9 mouse cellular contexts compared by ENCODE assay signal in the genomic region with DNA sequence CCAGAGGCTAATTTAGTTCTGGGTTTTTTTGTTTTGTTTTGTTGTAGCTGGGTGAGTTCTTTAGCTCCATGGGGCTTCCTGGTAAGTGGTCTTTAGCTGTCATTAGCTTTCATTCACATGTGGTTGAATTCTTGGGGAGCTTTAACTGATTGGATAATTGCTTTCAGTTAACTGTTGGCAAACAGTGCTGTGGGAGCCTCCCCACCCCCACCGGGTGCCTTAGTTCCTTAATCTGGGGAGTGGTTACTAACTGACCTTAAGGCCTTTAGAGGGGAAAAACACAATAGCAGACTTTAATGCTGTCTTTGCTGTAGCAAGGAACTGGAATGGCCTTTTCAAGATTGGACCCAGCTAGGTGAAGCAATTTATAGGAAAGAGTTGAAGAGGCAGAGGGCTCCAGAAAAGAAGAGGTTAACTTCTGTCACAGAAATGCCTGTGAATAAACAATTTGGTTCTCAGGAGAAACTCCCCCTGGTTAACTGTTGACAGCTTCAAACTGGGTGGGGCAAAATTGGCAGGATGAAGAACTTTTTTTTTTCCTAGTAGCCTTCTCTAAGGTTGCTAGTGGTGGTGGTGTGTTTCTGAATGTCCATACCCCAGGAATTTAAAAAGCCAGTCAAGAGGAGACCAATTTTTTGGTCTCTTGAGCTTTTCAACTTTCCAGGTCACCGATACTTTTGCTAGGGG. TPM values are rescaled to one million over a fixed set of nuclear protein-coding genes. Genes with fewer than 3 reads are reported as not detected.
DNase-seq lines count a peak whose midpoint lies in the region; ATAC-seq and TF ChIP-seq lines count a peak whose summit lies in the region.
"Had no signal": no experiment of that assay in that cellular context is flagged by ENCODE, and none has a peak within 500 bp of the region (broad histone marks: within the 10 kb centered on the region; RNA-seq: fewer than 3 reads in every experiment).

No protein-coding gene starts in this region.

- H3K9ac ChIP-seq in forebrain, embryonic 14.5 days (ENCODE audit: low read length), result no peak overlapping the region
- H3K9ac ChIP-seq in forebrain, postnatal 0 days, result no peak overlapping the region
- H3K9ac ChIP-seq in ES-Bruce4 (ENCODE audit: low read depth, poor library complexity, severe bottlenecking), result 0 out of 2 replicates have a peak overlapping the region, but pooled peaks have one; percentile 43
- H3K9ac ChIP-seq in embryonic facial prominence, embryonic 13.5 days, result no peak overlapping the region
- no peak overlapping the region for H3K9ac ChIP-seq in lung, embryonic 14.5 days

- H3K4me3 ChIP-seq in forebrain, embryonic 14.5 days (ENCODE audit: low read depth, low read length), result no peak overlapping the region
- no peak overlapping the region for H3K4me3 ChIP-seq in forebrain, postnatal 0 days (ENCODE audit: low read depth, low read length)
- H3K4me3 ChIP-seq in ES-Bruce4 (ENCODE audit: low read depth, low read length), result no peak overlapping the region
- no peak overlapping the region for H3K4me3 ChIP-seq in embryonic facial prominence, embryonic 13.5 days
- H3K4me3 ChIP-seq in lung, embryonic 14.5 days (ENCODE audit: low read depth, low read length), result no peak overlapping the region

- 12% methylated on average over 2 of the region's 2 CpGs for WGBS in forebrain, embryonic 14.5 days
- WGBS in forebrain, postnatal 0 days, result 20% methylated on average over 2 of the region's 2 CpGs
- 18% methylated on average over 2 of the region's 2 CpGs for WGBS in embryonic facial prominence, embryonic 13.5 days
- 35% methylated on average over 2 of the region's 2 CpGs for WGBS in lung, embryonic 14.5 days

- TF ChIP-seq CTCF in forebrain, postnatal 0 days (IDR thresholded peaks at IDR 0.05; ENCODE audit: low read depth), result no peak
- TF ChIP-seq CTCF in ES-Bruce4 (IDR thresholded peaks at IDR 0.05; ENCODE audit: low read depth, low read length), result no peak
- no peak for TF ChIP-seq CTCF in lung, embryonic 14.5 days (IDR thresholded peaks at IDR 0.05; ENCODE audit: low read depth)

- peak; percentile 30 for DNase-seq in forebrain, embryonic 14.5 days (ENCODE audit: low spot score)
- DNase-seq in forebrain, postnatal 0 days, result no peak
- DNase-seq in lung, embryonic 14.5 days, result no peak
- no peak for DNase-seq in layer of hippocampus, adult 18-20 months (ENCODE audit: low spot score in 2 of 2)
- no peak for DNase-seq in left cerebral cortex, adult 9 months (ENCODE audit: low spot score in 2 of 2)
- no peak for DNase-seq in cerebellum, adult 9-11 months

- peak; percentile 77 for TF ChIP-seq EP300 in ES-Bruce4 (IDR thresholded peaks at IDR 0.05; ENCODE audit: insufficient read depth, low read depth, low read length)

- no peak overlapping the region for H3K4me2 ChIP-seq in forebrain, embryonic 14.5 days (ENCODE audit: low read length)
- H3K4me2 ChIP-seq in forebrain, postnatal 0 days (ENCODE audit: low read depth), result no peak overlapping the region
- H3K4me2 ChIP-seq in embryonic facial prominence, embryonic 13.5 days, result no peak overlapping the region
- no peak overlapping the region for H3K4me2 ChIP-seq in lung, embryonic 14.5 days

- no peaks in the 10 kb centered on the region for H3K27me3 ChIP-seq in forebrain, embryonic 14.5 days (replicated peaks; ENCODE audit: control insufficient read depth, insufficient read depth, low read length)
- no peaks in the 10 kb centered on the region for H3K27me3 ChIP-seq in forebrain, postnatal 0 days (ENCODE audit: insufficient read depth, low read length)
- no peaks in the 10 kb centered on the region for H3K27me3 ChIP-seq in ES-Bruce4 (ENCODE audit: control insufficient read depth, insufficient read depth, low read length, poor library complexity, severe bottlenecking)
- no peaks in the 10 kb centered on the region for H3K27me3 ChIP-seq in embryonic facial prominence, embryonic 13.5 days
- H3K27me3 ChIP-seq in lung, embryonic 14.5 days (ENCODE audit: insufficient read depth, low read length), result no peaks in the 10 kb centered on the region
- H3K27me3 ChIP-seq: CH12.LX had no signal

- no peak for TF ChIP-seq POLR2A in ES-Bruce4 (IDR thresholded peaks at IDR 0.05; ENCODE audit: insufficient read depth, low read length)

- ATAC-seq in forebrain, embryonic 14.5 days, result peak; percentile 32; the same call in 1 of the 2 replicates
- no peak for ATAC-seq in forebrain, postnatal 0 days
- ATAC-seq in embryonic facial prominence, embryonic 13.5 days (ENCODE audit: insufficient number of reproducible peaks, insufficient read depth, low FRiP score, low TSS enrichment, low read depth), result no peak
- ATAC-seq in lung, embryonic 14.5 days (ENCODE audit: insufficient read depth), result no peak

- no peaks in the 10 kb centered on the region for H3K9me3 ChIP-seq in forebrain, embryonic 14.5 days (replicated peaks; ENCODE audit: control insufficient read depth, low read length)
- no peaks in the 10 kb centered on the region for H3K9me3 ChIP-seq in forebrain, postnatal 0 days (ENCODE audit: low read length)
- H3K9me3 ChIP-seq in ES-Bruce4 (replicated peaks; ENCODE audit: control insufficient read depth, insufficient read depth, low read length, poor library complexity, severe bottlenecking), result no peaks in the 10 kb centered on the region
- no peaks in the 10 kb centered on the region for H3K9me3 ChIP-seq in embryonic facial prominence, embryonic 13.5 days
- no peaks in the 10 kb centered on the region for H3K9me3 ChIP-seq in lung, embryonic 14.5 days (ENCODE audit: low read depth, low read length)

- no peak overlapping the region for H3K27ac ChIP-seq in forebrain, embryonic 14.5 days (ENCODE audit: low read depth, low read length)
- no peak overlapping the region for H3K27ac ChIP-seq in forebrain, postnatal 0 days (ENCODE audit: low read depth, low read length)
- peak overlapping the region; percentile 88 for H3K27ac ChIP-seq in ES-Bruce4 (ENCODE audit: insufficient read depth, low read length)
- H3K27ac ChIP-seq in embryonic facial prominence, embryonic 13.5 days, result 0 out of 2 replicates have a peak overlapping the region, but pooled peaks have one; percentile 5
- peak overlapping the region; percentile 18; the same call in 1 of the 2 replicates for H3K27ac ChIP-seq in lung, embryonic 14.5 days (ENCODE audit: low read depth)

- H3K4me1 ChIP-seq in forebrain, embryonic 14.5 days (ENCODE audit: control insufficient read depth, insufficient read depth, low read length), result peaks cover 5% of the 10 kb centered on the region; the same call in 1 of the 2 replicates
- H3K4me1 ChIP-seq in forebrain, postnatal 0 days (ENCODE audit: insufficient read depth), result no peaks in the 10 kb centered on the region
- H3K4me1 ChIP-seq in ES-Bruce4 (ENCODE audit: control insufficient read depth, insufficient read depth, low read length), result peaks cover 4% of the 10 kb centered on the region
- H3K4me1 ChIP-seq in embryonic facial prominence, embryonic 13.5 days, result peaks cover 20% of the 10 kb centered on the region
- H3K4me1 ChIP-seq in lung, embryonic 14.5 days (ENCODE audit: insufficient read depth), result no peaks in the 10 kb centered on the region

- 0 out of 2 replicates have a peak, but pooled peaks cover 3% of the 10 kb centered on the region for H3K36me3 ChIP-seq in forebrain, embryonic 14.5 days (ENCODE audit: control insufficient read depth, insufficient read depth, low read length)
- H3K36me3 ChIP-seq in forebrain, postnatal 0 days (ENCODE audit: insufficient read depth), result 0 out of 2 replicates have a peak, but pooled peaks cover 4% of the 10 kb centered on the region
- peaks cover 2% of the 10 kb centered on the region; the same call in 1 of the 2 replicates for H3K36me3 ChIP-seq in ES-Bruce4 (ENCODE audit: control insufficient read depth, insufficient read depth, low read length, poor library complexity, severe bottlenecking)
- peaks cover 13% of the 10 kb centered on the region; the same call in 1 of the 2 replicates for H3K36me3 ChIP-seq in embryonic facial prominence, embryonic 13.5 days
- peaks cover 8% of the 10 kb centered on the region for H3K36me3 ChIP-seq in lung, embryonic 14.5 days (ENCODE audit: insufficient read depth)

RNA-seq across cellular contexts. Expression of gene Tm9sf4, which starts 7.2 kb away (rescaled TPM):
- polyA plus RNA-seq in forebrain, embryonic 14.5 days (2014; fragmentation: Nextera tagmentation; extraction: Ambion mirVana), result 54.5 and 69.8 TPM in 2 replicates
- 42.8 and 60.4 TPM in 2 replicates for total RNA-seq in forebrain, postnatal 0 days (2014; rRNA removed)
- 52.5 and 69.3 TPM in 2 replicates for polyA plus RNA-seq in forebrain, postnatal 0 days (2015; fragmentation: Nextera tagmentation; extraction: Ambion mirVana)
- 83.2 and 98.0 TPM in 2 replicates for polyA plus RNA-seq in ES-Bruce4 (2011; ENCODE audit: insufficient read depth, insufficient read length, low read depth, missing spikeins)
- 85.7 and 88.2 TPM in 2 replicates for polyA plus RNA-seq in embryonic facial prominence, embryonic 13.5 days (2015; fragmentation: Nextera tagmentation; extraction: Ambion mirVana)
- 90.2 and 90.9 TPM in 2 replicates for polyA plus RNA-seq in lung, embryonic 14.5 days (2014; fragmentation: Nextera tagmentation; extraction: Ambion mirVana)
- total RNA-seq in layer of hippocampus, adult 18-20 months (2021), result 10 to 100 TPM; 83.4 to 93.9 TPM

RNA-seq across cellular contexts. Expression of gene Tspyl3, which starts 57.0 kb away (rescaled TPM):
- 23.5 and 27.6 TPM in 2 replicates for polyA plus RNA-seq in forebrain, embryonic 14.5 days (2014; fragmentation: Nextera tagmentation; extraction: Ambion mirVana)
- 23.6 and 28.8 TPM in 2 replicates for total RNA-seq in forebrain, postnatal 0 days (2014; rRNA removed)
- polyA plus RNA-seq in forebrain, postnatal 0 days (2015; fragmentation: Nextera tagmentation; extraction: Ambion mirVana), result 44.3 and 52.2 TPM in 2 replicates
- 3.5 and 3.9 TPM in 2 replicates for polyA plus RNA-seq in ES-Bruce4 (2011; ENCODE audit: insufficient read depth, insufficient read length, low read depth, missing spikeins)
- polyA plus RNA-seq in embryonic facial prominence, embryonic 13.5 days (2015; fragmentation: Nextera tagmentation; extraction: Ambion mirVana), result 19.2 and 19.4 TPM in 2 replicates
- polyA plus RNA-seq in lung, embryonic 14.5 days (2014; fragmentation: Nextera tagmentation; extraction: Ambion mirVana), result 6.6 and 7.5 TPM in 2 replicates
- total RNA-seq in layer of hippocampus, adult 18-20 months (2021), result 10 to 100 TPM; 20.7 to 21.7 TPM

Comparison
In these comparisons a context has a peak if more than half of its experiments do, and no peak if none do; other contexts are left out.
1. H3K27ac ChIP-seq: peak in ES-Bruce4 (single experiment), embryonic facial prominence, embryonic 13.5 days (single experiment) and lung, embryonic 14.5 days (single experiment); none in forebrain, embryonic 14.5 days (single experiment) and forebrain, postnatal 0 days (single experiment).